Mouse (Mus musculus) effector memory CD4-positive, alpha-beta T cell, adult 7 months (primary cell): ENCODE results near the gene Izumo1. TPM values are rescaled to one million over a fixed set of nuclear protein-coding genes. Genes with fewer than 3 reads are reported as not detected.

Experiments used
- polyA plus RNA-seq: library from polyadenylated mRNA; unstranded; fragments of 100-300 nt; shearing (Covaris generic); gene quantifications from one replicate; pipeline ENCODE4 v1.2.1, GENCODE M21; 2017

Gene Izumo1
- polyA plus RNA-seq, result not detected

GRCm38 (mm10) chr7:45621443-45621842 is at the start of gene Izumo1:
Izumo1 (plus strand) TSS chr7:45621811.

GRCm38 (mm10) chr7:45617042-45617695 is 4.4 kb upstream of the Izumo1 start, which contains the start of gene Fut1:
Fut1 (plus strand) TSS chr7:45617289.

GRCm38 (mm10) chr7:45627261-45627660 is 5.7 kb downstream of the Izumo1 start, which contains the start of gene Rasip1:
Rasip1 (plus strand) TSS chr7:45627488.

DNA sequence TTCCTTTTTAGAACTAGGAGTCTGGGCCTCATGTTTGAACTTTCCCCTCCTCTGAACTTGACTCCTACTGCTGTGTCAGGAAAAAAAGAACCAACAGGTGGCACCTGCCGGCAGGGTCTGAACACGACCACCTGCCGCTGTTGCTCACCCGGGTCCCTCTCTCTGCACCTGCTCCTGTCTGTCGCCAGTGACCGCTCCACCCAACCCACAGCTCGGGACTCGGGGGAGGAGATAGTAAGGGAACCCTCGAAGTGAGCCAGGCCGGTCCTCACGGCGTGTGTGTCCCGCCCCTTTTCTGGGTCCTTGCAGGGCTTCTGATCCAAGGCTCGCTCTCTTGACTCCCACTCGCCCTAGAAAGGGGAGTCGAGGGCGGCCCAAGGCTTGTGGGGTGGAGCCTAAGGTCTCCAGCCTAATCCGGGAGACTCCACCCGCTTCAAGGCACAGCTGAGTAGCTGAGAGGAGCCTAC is 18.0 kb downstream of the Izumo1 start, which contains the start of gene Mamstr:
Mamstr (plus strand) TSS at position 417 of the 467 bp plus-strand sequence.

DNA sequence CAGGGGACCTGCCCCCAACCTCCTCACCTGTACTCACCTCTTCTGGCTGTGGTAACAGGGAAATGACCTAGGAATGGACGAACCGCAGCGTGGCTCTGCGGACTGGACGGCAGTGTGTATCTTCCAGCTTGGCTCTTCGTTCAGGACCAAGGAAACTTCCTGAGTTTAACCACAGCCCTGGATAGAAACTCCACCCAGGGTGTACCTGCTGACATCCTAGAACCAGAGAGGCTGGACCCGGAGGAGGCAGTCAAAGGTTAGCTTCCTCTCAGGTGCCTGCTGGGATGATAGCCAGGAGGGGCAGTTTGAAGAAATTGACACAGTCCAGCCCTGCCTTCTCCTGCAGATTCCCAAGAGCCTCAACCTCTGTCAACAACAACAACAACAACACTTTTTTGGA is 44.5 kb downstream of the Izumo1 start, which contains the start of gene Fut2:
Fut2 (minus strand) TSS at position 234 of the 400 bp plus-strand sequence.

Other genes starting within 250 kb of the Izumo1 start
- gene Snrnp70, start 226.1 kb upstream of the Izumo1 start, polyA plus RNA-seq, result 211 TPM
- gene Kcna7, start 216.2 kb upstream of the Izumo1 start, polyA plus RNA-seq, result not detected
- gene Ntf5, start 208.1 kb upstream of the Izumo1 start, polyA plus RNA-seq, result 0.60 TPM
- gene Lhb, start 201.0 kb upstream of the Izumo1 start, polyA plus RNA-seq, result not detected
- 3.2 TPM for gene Gys1, start 187.0 kb upstream of the Izumo1 start, polyA plus RNA-seq
- gene Ruvbl2, start 183.7 kb upstream of the Izumo1 start, polyA plus RNA-seq, result 32.3 TPM
- gene Ftl1, start 161.9 kb upstream of the Izumo1 start, polyA plus RNA-seq, result 2,366 TPM
- gene Bax, start 154.9 kb upstream of the Izumo1 start, polyA plus RNA-seq, result 236 TPM
- 1.3 TPM for gene Tulp2, start 139.9 kb upstream of the Izumo1 start, polyA plus RNA-seq
- 0.89 TPM for gene Gm45808, start 135.0 kb upstream of the Izumo1 start, polyA plus RNA-seq
- gene Dhdh, start 133.0 kb upstream of the Izumo1 start, polyA plus RNA-seq, result 0.80 TPM
- gene Nucb1, start 111.4 kb upstream of the Izumo1 start, polyA plus RNA-seq, result 218 TPM
- gene Ppp1r15a, start 95.5 kb upstream of the Izumo1 start, polyA plus RNA-seq, result 751 TPM
- 1.3 TPM for gene Plekha4, start 95.5 kb upstream of the Izumo1 start, polyA plus RNA-seq
- 2.0 TPM for gene Hsd17b14, start 66.9 kb upstream of the Izumo1 start, polyA plus RNA-seq
- 38.0 TPM for gene Bcat2, start 51.7 kb upstream of the Izumo1 start, polyA plus RNA-seq
- gene Fgf21, start 6.3 kb upstream of the Izumo1 start, polyA plus RNA-seq, result not detected
- 1.2 TPM for gene Fut1, start 4.5 kb upstream of the Izumo1 start, polyA plus RNA-seq
- gene Rasip1, start 5.7 kb downstream of the Izumo1 start, polyA plus RNA-seq, result not detected
- 1.1 TPM for gene Mamstr, start 18.2 kb downstream of the Izumo1 start, polyA plus RNA-seq
- gene Fut2, start 44.6 kb downstream of the Izumo1 start, polyA plus RNA-seq, result 0.89 TPM
- gene Ntn5, start 62.2 kb downstream of the Izumo1 start, polyA plus RNA-seq, result not detected
- gene Sec1, start 72.6 kb downstream of the Izumo1 start, polyA plus RNA-seq, result not detected
- 1.3 TPM for gene Car11, start 78.0 kb downstream of the Izumo1 start, polyA plus RNA-seq
- gene Dbp, start 83.3 kb downstream of the Izumo1 start, polyA plus RNA-seq, result 7.4 TPM
- gene Rpl18, start 93.6 kb downstream of the Izumo1 start, polyA plus RNA-seq, result 1,531 TPM
- gene Sphk2, start 96.2 kb downstream of the Izumo1 start, polyA plus RNA-seq, result 17.9 TPM
- gene Fam83e, start 99.4 kb downstream of the Izumo1 start, polyA plus RNA-seq, result 0.57 TPM
- not detected for gene Spaca4, start 104.0 kb downstream of the Izumo1 start, polyA plus RNA-seq
- gene Lmtk3, start 161.9 kb downstream of the Izumo1 start, polyA plus RNA-seq, result 0.13 TPM
- 13.1 TPM for gene Sult2b1, start 162.9 kb downstream of the Izumo1 start, polyA plus RNA-seq
- gene Cyth2, start 192.8 kb downstream of the Izumo1 start, polyA plus RNA-seq, result 153 TPM
- gene Kcnj14, start 203.0 kb downstream of the Izumo1 start, polyA plus RNA-seq, result 0.46 TPM
- 34.7 TPM for gene Grwd1, start 209.1 kb downstream of the Izumo1 start, polyA plus RNA-seq